Mouse (Mus musculus) kidney, adult 2 months (tissue): ENCODE measurements around the gene Syne3. TPM values are rescaled to one million over a fixed set of nuclear protein-coding genes. Genes with fewer than 3 reads are reported as not detected.
A peak's percentile ranks its signal among the peaks of the same experiment; 100 is the strongest.

ENCODE experiments used
- DNase-seq: peaks from one replicate; pipeline ENCODE4 v3.0.0; 2021
- H3K27ac ChIP-seq: fragments of 200-500 bp; 2 replicates; pipeline ENCODE4 v1.5.1; 2012; ENCODE audit warnings: low read depth, low read length, control low read depth, inconsistent platforms; ENCODE audit not compliant: insufficient read depth
- H3K27me3 ChIP-seq: fragments of 200-500 bp; replicated peaks from 2 replicates; pipeline ENCODE4 v1.6.1; 2012; ENCODE audit warnings: mild to moderate bottlenecking, moderate library complexity, low read length, inconsistent platforms; ENCODE audit not compliant: control insufficient read depth, insufficient read depth
- H3K36me3 ChIP-seq: fragments of 200-500 bp; 2 replicates; pipeline ENCODE4 v1.6.1; 2012; ENCODE audit warnings: mild to moderate bottlenecking, moderate library complexity, low read length, inconsistent platforms; ENCODE audit not compliant: control insufficient read depth, insufficient read depth
- H3K4me1 ChIP-seq: fragments of 200-500 bp; 2 replicates; pipeline ENCODE4 v1.6.1; 2011; ENCODE audit warnings: low read length; ENCODE audit not compliant: control insufficient read depth, insufficient read depth
- H3K4me3 ChIP-seq: fragments of 200-500 bp; 2 replicates; pipeline ENCODE4 v1.5.1; 2011; ENCODE audit warnings: mild to moderate bottlenecking, low read depth, low read length, control low read depth; ENCODE audit not compliant: insufficient read depth
- CTCF ChIP-seq: fragments of 200-500 bp; conservative IDR thresholded peaks from 2 replicates; pipeline ENCODE4 v1.5.1; 2011; ENCODE audit warnings: low read depth, mild to moderate bottlenecking, control low read depth, low read length, moderate library complexity, mixed read lengths; ENCODE audit not compliant: insufficient read depth, insufficient read length
- POLR2A ChIP-seq: fragments of 200-500 bp; IDR thresholded peaks from one replicate; pipeline ENCODE4 v1.6.1; 2011; ENCODE audit warnings: low read depth, low read length, control low read depth
- WGBS: fragments of 180-500 bp; shearing (Covaris S2); methylation state at CpG from one replicate; pipeline ENCODE4 v1.1.7; 2018; 5-methylcytosine and 5-hydroxymethylcytosine counted together
- polyA plus RNA-seq: library from polyadenylated mRNA; depleted of rRNA; stranded (reverse); fragments of >200 nt; gene quantifications from 2 replicates; pipeline ENCODE4 v1.2.3, GENCODE M21; 2012

The Syne3 gene
- polyA plus RNA-seq, 1 experiment = 2.7 TPM

GRCm38 (mm10) chr12:104964953-104965911 lies 44.4 kb downstream of the Syne3 start:
- DNase-seq = peak; percentile 43
- Histone ChIP-seq H3K4me3 (no peak overlapping the region), H3K27me3 (no peaks in the 10 kb centered on the region), H3K4me1 (no peaks in the 10 kb centered on the region), H3K36me3 (no peaks in the 10 kb centered on the region), H3K27ac (no peak overlapping the region)
- 60% methylated on average over 7 of the region's 7 CpGs for WGBS
- TF ChIP-seq POLR2A = no peak
- no peak for TF ChIP-seq CTCF

GRCm38 (mm10) chr12:104960421-104960820 lies 49.2 kb downstream of the Syne3 start:
- TF ChIP-seq CTCF (no peak), POLR2A (no peak)
- peak; percentile 42 for DNase-seq
- no peak overlapping the region for H3K4me3 ChIP-seq
- no peaks in the 10 kb centered on the region for H3K36me3 ChIP-seq
- no peaks in the 10 kb centered on the region for H3K4me1 ChIP-seq
- H3K27me3 ChIP-seq = no peaks in the 10 kb centered on the region
- no peak overlapping the region for H3K27ac ChIP-seq

GRCm38 (mm10) chr12:104959966-104960365 lies 49.6 kb downstream of the Syne3 start:
- Histone ChIP-seq H3K27ac (no peak overlapping the region), H3K27me3 (no peaks in the 10 kb centered on the region), H3K4me1 (no peaks in the 10 kb centered on the region), H3K4me3 (no peak overlapping the region), H3K36me3 (no peaks in the 10 kb centered on the region)
- WGBS = 86% methylated on average over 9 of the region's 9 CpGs
- DNase-seq = no peak
- TF ChIP-seq POLR2A (no peak), CTCF (no peak)

GRCm38 (mm10) chr12:104958263-104958662 lies 51.3 kb downstream of the Syne3 start:
- DNase-seq = no peak
- no peaks in the 10 kb centered on the region for H3K4me1 ChIP-seq
- no peak for TF ChIP-seq CTCF
- TF ChIP-seq POLR2A = no peak
- H3K4me3 ChIP-seq = no peak overlapping the region
- no peaks in the 10 kb centered on the region for H3K36me3 ChIP-seq
- no peak overlapping the region for H3K27ac ChIP-seq
- 61% methylated on average over 11 of the region's 11 CpGs for WGBS
- H3K27me3 ChIP-seq = no peaks in the 10 kb centered on the region

GRCm38 (mm10) chr12:104957165-104957564 lies 52.4 kb downstream of the Syne3 start:
- no peaks in the 10 kb centered on the region for H3K4me1 ChIP-seq
- H3K4me3 ChIP-seq = no peak overlapping the region
- TF ChIP-seq POLR2A (no peak), CTCF (no peak)
- DNase-seq = no peak
- H3K36me3 ChIP-seq = no peaks in the 10 kb centered on the region
- H3K27me3 ChIP-seq = no peaks in the 10 kb centered on the region
- H3K27ac ChIP-seq = no peak overlapping the region
- 100% methylated on average over 1 of the region's 1 CpGs for WGBS

GRCm38 (mm10) chr12:104956406-104956805 lies 53.2 kb downstream of the Syne3 start:
- Histone ChIP-seq H3K4me1 (no peaks in the 10 kb centered on the region), H3K36me3 (no peaks in the 10 kb centered on the region), H3K27me3 (no peaks in the 10 kb centered on the region), H3K4me3 (no peak overlapping the region), H3K27ac (no peak overlapping the region)
- TF ChIP-seq CTCF (no peak), POLR2A (no peak)
- 66% methylated on average over 6 of the region's 6 CpGs for WGBS
- DNase-seq = peak; percentile 69

- H3K36me3 ChIP-seq = no peaks in the 10 kb centered on the region
- TF ChIP-seq POLR2A = no peak
- no peak for TF ChIP-seq CTCF
- no peaks in the 10 kb centered on the region for H3K27me3 ChIP-seq
- H3K4me1 ChIP-seq = no peaks in the 10 kb centered on the region
- no peak overlapping the region for H3K4me3 ChIP-seq
- WGBS = 59% methylated on average over 17 of the region's 17 CpGs
- DNase-seq = peak; percentile 93
- no peak overlapping the region for H3K27ac ChIP-seq
Measured at GRCm38 (mm10) chr12:104955003-104955800, 54.4 kb downstream of the Syne3 start.
